Mouse (Mus musculus) MEL (cell line): ENCODE results near the gene Zfp109. TPM values are rescaled to one million over a fixed set of nuclear protein-coding genes. Genes with fewer than 3 reads are reported as not detected.

Experiments used
- DNase-seq: peaks from one replicate; pipeline ENCODE4 v3.0.0; 2011; ENCODE audit warnings: low read depth, low spot score
- H3K27ac ChIP-seq: 2 replicates; pipeline ENCODE4 v1.5.1; 2012; ENCODE audit warnings: low read depth, mild to moderate bottlenecking, control low read depth, low read length, moderate library complexity; ENCODE audit not compliant: control insufficient read depth
- H3K27me3 ChIP-seq, 2 experiments: fragments of 150-350 bp in 1 of 2; sonication (generic) in 1 of 2; 2 replicates each; pipeline ENCODE4 v1.6.1; 2012; ENCODE audit warnings: low read length in 2 of 2, mild to moderate bottlenecking in 2 of 2, improper control_type of control experiment in 1 of 2, moderate library complexity in 1 of 2; ENCODE audit not compliant: insufficient read depth in 2 of 2, control insufficient read depth in 1 of 2
- H3K36me3 ChIP-seq, 2 experiments: 2 replicates each; pipeline ENCODE4 v1.6.1; 2012 to 2014; ENCODE audit warnings: low read length in 2 of 2, improper control_type of control experiment in 1 of 2, inconsistent platforms in 1 of 2, mild to moderate bottlenecking in 1 of 2; ENCODE audit not compliant: insufficient read depth in 2 of 2, control insufficient read depth in 1 of 2
- H3K4me1 ChIP-seq, 2 experiments: fragments of 150-350 bp in 1 of 2; sonication (generic) in 1 of 2; 2 replicates each; pipeline ENCODE4 v1.6.1; 2012; ENCODE audit warnings: low read length in 2 of 2, improper control_type of control experiment in 1 of 2, mild to moderate bottlenecking in 1 of 2; ENCODE audit not compliant: insufficient read depth in 2 of 2, control insufficient read depth in 1 of 2
- H3K4me3 ChIP-seq, 2 experiments: fragments of 150-350 bp in 1 of 2; sonication (generic) in 1 of 2; 2 replicates each; pipeline ENCODE4 v1.5.1; 2012; ENCODE audit warnings: low read depth in 2 of 2, low read length in 2 of 2, mild to moderate bottlenecking in 2 of 2, moderate library complexity in 2 of 2, control low read depth in 1 of 2, improper control_type of control experiment in 1 of 2; ENCODE audit not compliant: control insufficient read depth in 1 of 2, insufficient read depth in 1 of 2
- H3K79me2 ChIP-seq: 2 replicates; pipeline ENCODE4 v1.6.1; 2012; ENCODE audit warnings: mild to moderate bottlenecking, low read length, moderate library complexity; ENCODE audit not compliant: control insufficient read depth, poor library complexity, insufficient read depth
- H3K9ac ChIP-seq: 2 replicates; pipeline ENCODE4 v1.6.1; 2012; ENCODE audit warnings: low read depth, mild to moderate bottlenecking, control low read depth, low read length, moderate library complexity; ENCODE audit not compliant: control insufficient read depth, poor library complexity, severe bottlenecking
- H3K9me3 ChIP-seq: fragments of 150-350 bp; sonication (generic); replicated peaks from 2 replicates; pipeline ENCODE4 v1.6.1; 2012; ENCODE audit warnings: mild to moderate bottlenecking, low read length, improper control_type of control experiment, moderate library complexity; ENCODE audit not compliant: insufficient read depth
- BHLHE40 ChIP-seq: IDR thresholded peaks from 2 replicates; pipeline ENCODE4 v1.6.1; 2012; ENCODE audit warnings: low read depth, mild to moderate bottlenecking, inconsistent platforms, low read length, improper control_type of control experiment, borderline replicate concordance
- CHD1 ChIP-seq: IDR thresholded peaks from 2 replicates; pipeline ENCODE4 v1.6.1; 2012; ENCODE audit warnings: low read depth, mild to moderate bottlenecking, inconsistent platforms, low read length, improper control_type of control experiment
- CHD2 ChIP-seq: IDR thresholded peaks from 2 replicates; pipeline ENCODE4 v1.6.1; 2011; ENCODE audit warnings: low read length, improper control_type of control experiment
- E2F4 ChIP-seq: IDR thresholded peaks from 2 replicates; pipeline ENCODE4 v1.6.1; 2011; ENCODE audit warnings: low read depth, low read length, improper control_type of control experiment, borderline replicate concordance
- EP300 ChIP-seq, 2 experiments: IDR thresholded peaks; 2 replicates each; pipeline ENCODE4 v1.6.1; 2011; ENCODE audit warnings: improper control_type of control experiment in 2 of 2, low read length in 2 of 2, low read depth in 1 of 2, mild to moderate bottlenecking in 1 of 2
- ETS1 ChIP-seq: IDR thresholded peaks from 2 replicates; pipeline ENCODE4 v1.6.1; 2012; ENCODE audit warnings: low read depth, mild to moderate bottlenecking, inconsistent platforms, low read length, improper control_type of control experiment, moderate library complexity
- JUND ChIP-seq: IDR thresholded peaks from 2 replicates; pipeline ENCODE4 v1.6.1; 2011; ENCODE audit warnings: low read depth, mild to moderate bottlenecking, improper control_type of control experiment, low read length
- KAT2A ChIP-seq: conservative IDR thresholded peaks from 2 replicates; pipeline ENCODE4 v1.6.1; 2012; ENCODE audit warnings: low read depth, low read length, improper control_type of control experiment, inconsistent platforms
- MAFK ChIP-seq: IDR thresholded peaks from 2 replicates; pipeline ENCODE4 v1.6.1; 2011; ENCODE audit warnings: low read depth, mild to moderate bottlenecking, low read length, improper control_type of control experiment, borderline replicate concordance
- MAZ ChIP-seq: IDR thresholded peaks from 2 replicates; pipeline ENCODE4 v1.6.1; 2012; ENCODE audit warnings: low read depth, mild to moderate bottlenecking, inconsistent platforms, low read length, improper control_type of control experiment
- MEF2A ChIP-seq: IDR thresholded peaks from 2 replicates; pipeline ENCODE4 v1.6.1; 2014; ENCODE audit warnings: low read depth, mild to moderate bottlenecking, inconsistent platforms, low read length, improper control_type of control experiment; ENCODE audit not compliant: poor library complexity, insufficient replicate concordance, severe bottlenecking; ENCODE audit errors: extremely low read depth
- MXI1 ChIP-seq: IDR thresholded peaks from 2 replicates; pipeline ENCODE4 v1.6.1; 2011; ENCODE audit warnings: mild to moderate bottlenecking, low read depth, low read length, improper control_type of control experiment
- MYB ChIP-seq: IDR thresholded peaks from 2 replicates; pipeline ENCODE4 v1.6.1; 2011; ENCODE audit warnings: mild to moderate bottlenecking, low read depth, low read length, improper control_type of control experiment
- MYC ChIP-seq: IDR thresholded peaks from 2 replicates; pipeline ENCODE4 v1.6.1; 2011; ENCODE audit warnings: low read depth, mild to moderate bottlenecking, low read length, improper control_type of control experiment, moderate library complexity
- NELFE ChIP-seq: IDR thresholded peaks from 2 replicates; pipeline ENCODE4 v1.6.1; 2011; ENCODE audit warnings: low read depth, low read length, improper control_type of control experiment
- NRF1 ChIP-seq: IDR thresholded peaks from 2 replicates; pipeline ENCODE4 v1.6.1; 2014; ENCODE audit warnings: low read depth, mild to moderate bottlenecking, inconsistent platforms, low read length, improper control_type of control experiment, moderate library complexity; ENCODE audit not compliant: poor library complexity, insufficient read depth, severe bottlenecking
- POLR2AphosphoS2 ChIP-seq: IDR thresholded peaks from 2 replicates; pipeline ENCODE4 v1.6.1; 2011; ENCODE audit warnings: low read length, improper control_type of control experiment
- SIN3A ChIP-seq: IDR thresholded peaks from 2 replicates; pipeline ENCODE4 v1.6.1; 2012; ENCODE audit warnings: low read length, improper control_type of control experiment, inconsistent platforms
- TAL1 ChIP-seq: IDR thresholded peaks from 2 replicates; pipeline ENCODE4 v1.6.1; 2012; ENCODE audit warnings: mild to moderate bottlenecking, inconsistent platforms, low read length, moderate library complexity, mixed read lengths
- TCF12 ChIP-seq: IDR thresholded peaks from 2 replicates; pipeline ENCODE4 v1.6.1; 2014; ENCODE audit warnings: low read depth, mild to moderate bottlenecking, inconsistent platforms, low read length, improper control_type of control experiment, moderate library complexity
- USF1 ChIP-seq: IDR thresholded peaks from 2 replicates; pipeline ENCODE4 v1.6.1; 2014; ENCODE audit warnings: low read depth, mild to moderate bottlenecking, inconsistent platforms, low read length, improper control_type of control experiment, moderate library complexity
- ZKSCAN1 ChIP-seq: IDR thresholded peaks from 2 replicates; pipeline ENCODE4 v1.6.1; 2012; ENCODE audit warnings: low read depth, mild to moderate bottlenecking, inconsistent platforms, low read length, improper control_type of control experiment, moderate library complexity
- ZNF384 ChIP-seq: IDR thresholded peaks from 2 replicates; pipeline ENCODE4 v1.6.1; 2012; ENCODE audit warnings: low read depth, mild to moderate bottlenecking, inconsistent platforms, low read length, improper control_type of control experiment
- polyA plus RNA-seq, 2 experiments: library from polyadenylated mRNA; stranded (reverse) in 1 of 2; unstranded in 1 of 2; fragments of >175 nt in 1 of 2; fragments of >200 nt in 1 of 2; gene quantifications; 2 replicates each; pipeline versions ENCODE4 v1.2.1 to v1.2.4; 2012; ENCODE audit warnings: low replicate concordance in 2 of 2, low read depth in 1 of 2; ENCODE audit not compliant: insufficient read length in 2 of 2, insufficient read depth in 1 of 2, missing spikeins in 1 of 2
- total RNA-seq: library from RNA; depleted of rRNA; stranded (reverse); fragments of 300-350 nt; gene quantifications from 2 replicates; pipeline ENCODE4 v1.2.3, GENCODE M21; 2012

The Zfp109 gene
- total and polyA plus RNA-seq, 3 experiments, result not detected

DNA sequence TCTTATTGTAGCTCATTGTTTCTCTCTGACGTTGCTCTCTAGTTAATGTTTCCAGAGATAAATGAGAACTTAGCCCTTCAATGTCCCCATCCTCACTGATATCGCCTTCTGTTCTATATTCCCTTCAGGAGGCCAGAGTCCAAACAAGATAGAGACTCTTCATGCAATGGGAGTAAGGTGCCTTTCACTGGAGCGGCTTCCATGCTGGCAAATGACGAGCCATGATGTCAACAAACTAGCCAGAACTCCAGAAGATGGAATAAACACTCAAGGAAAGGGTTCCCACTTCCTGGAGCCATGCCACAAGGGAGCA lies 22.6 kb upstream of the Zfp109 start:
- TF ChIP-seq CHD2 (no peak), NELFE (no peak), KAT2A (no peak), ZNF384 (no peak), SIN3A (no peak), TCF12 (no peak), TAL1 (no peak), NRF1 (no peak), MXI1 (no peak), POLR2AphosphoS2 (no peak), BHLHE40 (no peak), ZKSCAN1 (no peak), MYB (no peak), USF1 (no peak), EP300 (IDR thresholded peaks at IDR 0.05; ENCODE audit: low read depth in 1 of 2, low read length in 2 of 2) (no peak), ETS1 (no peak), CHD1 (no peak)
- Histone ChIP-seq H3K79me2 (no peaks in the 10 kb centered on the region), H3K4me1 (no peaks in the 10 kb centered on the region), H3K4me3 (no peak overlapping the region), H3K27ac (no peak overlapping the region), H3K9me3 (no peaks in the 10 kb centered on the region), H3K36me3 (no peaks in the 10 kb centered on the region), H3K9ac (no peak overlapping the region), H3K27me3 (no peaks in the 10 kb centered on the region)
- DNase-seq, result no peak

DNA sequence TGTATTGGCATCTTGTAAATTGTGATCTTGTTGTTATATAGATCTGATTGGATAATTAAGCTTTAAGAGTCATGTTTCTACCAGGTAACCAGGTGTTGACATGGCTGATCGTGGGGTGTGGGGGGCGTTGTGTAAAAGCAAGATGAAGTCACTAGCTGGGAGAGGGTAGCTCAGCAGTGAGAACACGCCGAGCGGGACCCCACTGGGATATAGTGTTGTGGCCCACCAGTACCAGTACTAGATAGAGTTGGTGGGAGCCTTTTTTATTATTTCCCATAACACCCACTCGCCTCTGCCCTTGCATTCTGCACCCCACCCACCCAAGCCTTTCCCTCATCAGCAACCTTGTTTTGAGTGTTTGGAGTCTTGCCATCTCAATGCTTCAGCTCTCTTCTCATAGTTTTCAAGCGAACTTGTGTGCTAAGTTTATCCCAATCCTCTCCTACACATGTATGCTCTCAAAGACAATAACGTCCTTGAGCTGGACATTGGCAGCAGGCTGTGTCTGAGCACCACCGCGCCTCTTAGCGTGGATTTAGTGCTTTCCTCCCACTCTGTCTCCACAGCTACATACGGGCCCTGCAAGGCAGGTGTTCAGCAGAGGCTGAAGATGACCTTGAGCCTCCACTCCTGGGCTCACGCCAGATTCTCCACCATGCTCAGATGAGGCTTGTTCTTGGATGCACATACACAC lies 22.1 kb upstream of the Zfp109 start:
- H3K36me3 ChIP-seq, result no peaks in the 10 kb centered on the region
- H3K27ac ChIP-seq, result no peak overlapping the region
- no peak overlapping the region for H3K9ac ChIP-seq
- H3K4me3 ChIP-seq, result no peak overlapping the region
- TF ChIP-seq MEF2A, result no peak
- no peak for TF ChIP-seq MYC
- TF ChIP-seq MXI1, result no peak
- no peak for TF ChIP-seq ZNF384
- no peak for TF ChIP-seq MAFK
- no peak for TF ChIP-seq JUND
- TF ChIP-seq MAZ, result no peak
- no peak for TF ChIP-seq POLR2AphosphoS2
- TF ChIP-seq E2F4, result no peak
- no peaks in the 10 kb centered on the region for H3K9me3 ChIP-seq
- no peaks in the 10 kb centered on the region for H3K79me2 ChIP-seq
- no peak for DNase-seq
- H3K27me3 ChIP-seq, result no peaks in the 10 kb centered on the region
- H3K4me1 ChIP-seq, result no peaks in the 10 kb centered on the region
